Mouse (Mus musculus): ENCODE measurements around the gene Mrvi1. TPM values are rescaled to one million over a fixed set of nuclear protein-coding genes. Genes with fewer than 3 reads are reported as not detected.
A peak's percentile ranks its signal among the peaks of the same experiment; 100 is the strongest.

The Mrvi1 gene
- 1.3 and 1.8 TPM in 2 replicates for total RNA-seq (2015; ENCODE audit: low replicate concordance)
- under 0.01 and 0.23 TPM in 2 replicates for total RNA-seq (2017; ENCODE audit: low replicate concordance)

DNA sequence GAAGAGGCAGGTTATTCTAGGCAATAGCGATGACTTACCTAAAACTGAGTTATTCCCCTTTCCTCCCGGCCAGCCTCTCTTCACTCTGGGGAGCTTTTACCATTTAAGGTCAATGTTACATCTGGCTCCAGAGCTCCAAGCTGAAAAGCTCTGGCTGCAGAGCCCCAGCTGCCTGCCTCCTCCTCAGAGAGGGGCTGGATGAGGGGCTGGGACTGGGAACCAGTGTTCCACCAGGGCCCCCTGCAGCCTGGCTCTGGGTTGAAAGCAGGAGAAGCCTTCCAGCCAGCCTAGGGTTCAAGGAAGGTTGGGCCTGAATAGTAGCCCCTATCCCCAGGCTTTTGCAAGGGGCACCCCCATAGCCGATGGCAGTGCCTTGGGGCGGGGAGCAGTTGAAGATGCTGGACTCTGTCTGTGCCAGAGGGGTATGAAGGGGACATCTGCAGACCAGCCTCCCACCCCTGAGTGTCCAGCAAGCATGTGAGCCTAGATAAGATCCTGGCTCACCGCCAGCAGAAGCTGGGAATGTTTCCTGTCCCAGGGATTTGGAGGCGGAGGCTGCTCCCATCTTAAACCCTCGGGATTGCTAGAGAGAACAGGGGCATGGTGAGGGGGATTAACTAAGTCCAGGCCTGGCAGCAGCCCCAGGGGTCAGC lies at the start of gene Mrvi1:
TSS of gene Mrvi1 (minus strand) at position 409 of the 653 bp plus-strand sequence.
- no peak for ATAC-seq (replicated peaks; ENCODE audit: low FRiP score, poor library complexity, severe bottlenecking)

DNA sequence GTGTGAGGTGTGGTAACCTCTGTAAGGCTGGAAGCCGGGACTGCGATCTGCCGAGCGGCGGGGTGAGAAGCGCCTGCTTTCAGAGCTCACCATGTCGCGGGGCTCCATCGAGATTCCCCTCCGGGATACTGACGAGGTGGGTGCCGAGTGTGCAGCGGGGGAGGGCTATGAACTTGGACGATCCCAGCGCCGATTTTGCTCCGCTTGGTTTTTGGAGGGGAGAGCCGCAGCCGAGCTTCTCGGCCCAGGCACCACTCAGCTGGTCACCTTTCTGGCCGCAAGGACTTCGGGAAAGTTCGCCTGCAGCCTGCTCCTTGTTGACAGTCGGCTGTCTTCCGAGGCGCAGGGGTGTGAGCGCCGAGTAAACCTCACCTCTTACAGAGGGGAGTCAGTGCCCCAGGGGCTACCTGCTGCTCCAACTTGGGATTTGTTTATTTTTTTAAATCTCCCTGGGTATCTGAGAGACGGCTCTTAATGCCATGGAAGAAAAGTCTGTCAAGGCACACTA lies 46.8 kb upstream of the Mrvi1 start:
- peak; percentile 65 for ATAC-seq (replicated peaks; ENCODE audit: low FRiP score, poor library complexity, severe bottlenecking)

DNA sequence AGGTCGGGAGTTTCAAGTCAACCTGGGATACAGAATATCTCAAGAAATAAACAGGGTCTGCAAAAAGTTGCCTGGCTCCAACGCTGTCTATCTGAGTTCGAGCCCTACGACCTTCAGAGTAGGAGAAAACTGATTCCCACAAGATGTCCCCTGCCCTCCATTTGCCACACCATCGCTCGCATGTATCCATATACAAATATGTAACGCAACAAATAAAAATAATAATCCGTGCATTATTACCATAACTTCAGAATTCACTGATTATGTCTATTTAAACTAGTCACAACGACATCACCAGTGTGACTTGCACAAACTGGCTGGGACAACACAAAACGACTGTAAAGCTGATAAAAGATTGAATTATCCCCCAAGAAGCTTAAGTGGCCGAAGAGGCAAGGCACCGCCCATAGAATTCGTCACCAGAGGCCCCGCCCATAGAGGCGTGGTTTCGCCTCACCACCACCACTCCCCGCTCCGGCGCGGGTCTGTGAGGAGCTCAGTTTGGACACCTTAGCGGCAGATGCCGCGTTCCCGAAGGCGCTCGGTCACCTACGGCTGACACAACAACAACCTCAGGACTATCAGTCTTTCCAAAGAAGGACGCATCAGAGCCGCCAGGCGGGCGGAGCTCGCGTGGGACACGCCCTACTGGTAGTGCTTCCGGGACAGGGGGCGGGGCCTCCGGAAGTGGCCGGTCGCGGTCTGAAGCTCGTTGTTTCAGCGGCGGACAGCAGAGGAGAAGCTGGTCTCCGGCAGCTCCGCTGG lies 46.2 kb upstream of the Mrvi1 start, which contains the start of gene Ctr9:
TSS of gene Ctr9 (plus strand) at position 671 of the 765 bp plus-strand sequence.
- ATAC-seq (replicated peaks; ENCODE audit: low FRiP score, poor library complexity, severe bottlenecking), result peak; percentile 97

DNA sequence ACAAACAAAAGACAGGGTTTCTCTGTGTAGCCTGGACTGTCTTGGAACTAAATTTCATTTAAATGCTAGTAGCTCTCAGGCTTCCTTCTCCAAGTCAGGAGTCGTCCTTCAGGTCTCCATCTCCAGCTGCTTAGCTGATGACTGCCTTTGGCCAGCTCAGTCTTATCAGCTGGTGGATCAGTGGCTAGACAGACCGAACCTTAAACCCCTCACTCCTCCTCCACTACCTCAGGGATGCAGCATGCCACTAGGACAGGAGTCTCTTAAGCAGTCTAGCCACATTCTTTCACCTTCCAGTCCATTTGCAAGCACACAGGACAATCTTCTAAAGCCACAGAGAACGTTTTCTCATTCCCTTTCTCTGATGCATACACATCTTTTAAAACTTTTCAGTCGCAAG lies 42.7 kb upstream of the Mrvi1 start:
- ATAC-seq (replicated peaks; ENCODE audit: low FRiP score, poor library complexity, severe bottlenecking), result no peak

DNA sequence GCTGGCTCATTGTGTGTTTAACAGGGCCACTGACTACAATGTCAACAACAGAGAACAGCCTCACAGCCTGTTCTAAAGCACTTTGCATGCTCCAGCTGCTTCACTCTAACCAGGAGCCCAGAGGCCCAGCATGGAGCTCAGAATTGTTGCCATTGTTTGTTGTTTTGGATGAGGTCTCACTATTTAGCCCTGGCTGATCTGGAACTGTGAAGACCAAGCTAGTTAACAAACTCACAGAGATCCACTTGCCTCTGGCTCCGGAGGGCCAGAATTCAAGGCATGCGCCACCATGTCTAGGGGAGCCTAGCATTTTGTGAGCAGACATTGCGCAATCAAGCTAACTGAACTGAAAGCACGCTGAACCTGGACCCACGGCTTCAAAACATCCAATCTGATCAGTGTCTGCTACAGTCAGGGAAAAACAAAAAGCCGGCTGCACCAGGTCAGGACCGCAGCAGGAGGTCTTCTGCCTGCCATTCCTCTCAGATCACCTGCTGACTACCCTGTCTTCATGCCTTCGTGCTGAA lies 41.9 kb upstream of the Mrvi1 start:
- ATAC-seq (replicated peaks; ENCODE audit: low FRiP score, poor library complexity, severe bottlenecking), result no peak

DNA sequence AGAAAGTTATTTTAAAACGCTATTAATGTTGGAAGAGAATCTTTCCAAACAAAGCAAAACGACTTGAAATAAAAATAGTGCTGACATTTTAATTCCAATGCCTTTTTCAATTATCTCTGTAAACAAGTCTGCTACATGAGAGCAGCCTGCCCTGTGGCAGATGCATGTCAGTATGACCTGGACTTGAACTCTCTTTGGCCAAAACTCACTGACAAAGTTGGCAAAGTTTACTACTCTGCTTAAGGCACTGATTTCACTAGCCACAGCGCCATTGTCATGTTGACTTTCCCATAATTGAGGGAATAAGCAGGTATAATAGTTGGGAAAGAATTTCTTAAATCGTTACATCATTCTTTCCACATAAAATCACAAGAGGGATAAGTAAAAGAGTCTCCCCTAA lies 38.6 kb upstream of the Mrvi1 start:
- no peak for ATAC-seq (replicated peaks; ENCODE audit: low FRiP score, poor library complexity, severe bottlenecking)

DNA sequence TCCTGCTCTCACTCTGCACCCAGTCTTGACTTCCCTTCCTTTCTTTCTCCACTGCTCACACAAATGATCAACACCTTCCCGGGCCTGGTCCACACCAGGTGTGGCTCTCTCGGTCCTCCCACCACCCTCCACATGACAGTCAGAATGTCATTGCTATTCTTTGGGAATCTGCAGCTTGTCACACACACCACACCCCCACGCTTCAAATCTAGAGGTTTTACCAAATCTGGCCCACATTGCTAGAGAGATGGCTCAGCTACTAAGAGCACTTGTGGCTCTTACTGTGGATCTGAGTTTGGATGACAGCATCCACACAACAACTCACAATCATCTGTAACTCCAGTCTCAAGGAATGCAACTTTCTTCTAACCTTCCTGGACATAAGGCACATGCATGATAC lies 34.7 kb upstream of the Mrvi1 start:
- ATAC-seq (replicated peaks; ENCODE audit: low FRiP score, poor library complexity, severe bottlenecking), result no peak

DNA sequence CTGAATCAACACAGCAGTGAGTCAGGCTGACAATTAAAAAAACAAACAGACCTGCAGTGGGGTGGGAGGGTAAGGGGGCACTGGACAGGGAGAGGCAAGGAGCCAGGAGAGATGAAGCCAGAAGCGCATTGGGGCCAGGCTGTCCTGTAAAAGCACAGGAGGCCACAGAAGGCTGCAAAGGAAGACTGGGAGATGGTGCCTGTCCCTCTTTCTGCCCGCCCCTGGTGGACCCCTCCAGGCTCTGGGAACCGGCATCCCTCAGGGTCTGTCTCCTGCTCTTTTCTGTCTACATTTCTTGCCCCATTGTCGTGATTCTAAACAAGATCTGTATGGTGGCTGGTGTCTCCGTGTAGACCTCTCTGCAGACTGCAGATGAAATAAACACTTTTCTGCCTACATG lies 33.5 kb upstream of the Mrvi1 start:
- ATAC-seq (replicated peaks; ENCODE audit: low FRiP score, poor library complexity, severe bottlenecking), result no peak

DNA sequence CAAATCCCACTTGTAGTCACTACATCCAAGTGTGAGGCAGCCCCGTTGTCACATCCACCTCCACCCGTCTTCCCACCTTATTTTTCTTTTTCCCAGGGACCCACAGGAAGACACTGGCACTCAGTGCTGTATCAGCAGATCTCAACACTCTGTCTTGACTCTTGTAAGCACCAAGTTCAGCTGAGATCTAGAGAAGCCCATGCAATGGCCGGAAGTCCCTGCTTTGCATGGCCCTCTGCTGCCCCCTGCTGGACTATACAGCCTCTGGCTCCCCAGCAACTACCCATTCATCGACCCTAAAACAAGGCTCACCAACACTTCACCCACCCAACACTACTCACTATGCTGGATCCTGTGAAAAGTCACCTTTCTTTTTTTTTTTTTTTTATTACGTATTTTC lies 32.6 kb upstream of the Mrvi1 start:
- peak; percentile 88 for ATAC-seq (replicated peaks; ENCODE audit: low FRiP score, poor library complexity, severe bottlenecking)

DNA sequence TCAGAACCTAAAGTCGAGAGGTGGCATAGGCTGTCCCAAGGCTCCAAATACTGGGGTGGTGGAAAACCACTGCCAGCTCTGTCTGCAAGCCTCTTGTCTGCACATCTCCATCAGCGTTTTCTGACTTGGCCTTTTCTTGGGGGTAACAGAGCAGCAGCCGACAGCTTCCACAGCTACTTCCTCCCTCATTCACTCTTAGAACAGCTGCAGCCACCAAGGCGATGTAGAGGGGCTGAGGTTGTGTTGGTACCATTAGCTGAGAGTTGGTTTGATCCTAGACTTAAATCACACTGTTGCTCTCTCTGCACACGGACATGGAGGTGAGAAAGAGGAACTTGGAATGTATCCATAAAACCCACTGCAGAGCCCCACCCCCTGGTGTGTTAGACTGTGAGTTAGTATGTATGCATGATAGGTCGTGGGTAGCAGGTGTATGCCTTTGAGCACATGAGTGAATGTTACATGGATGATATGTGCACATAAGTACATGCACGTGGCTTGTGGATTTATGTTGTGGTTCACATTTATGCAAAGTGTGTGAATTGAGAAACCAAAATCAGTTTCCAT lies 31.9 kb upstream of the Mrvi1 start:
- ATAC-seq (replicated peaks; ENCODE audit: low FRiP score, poor library complexity, severe bottlenecking), result no peak

DNA sequence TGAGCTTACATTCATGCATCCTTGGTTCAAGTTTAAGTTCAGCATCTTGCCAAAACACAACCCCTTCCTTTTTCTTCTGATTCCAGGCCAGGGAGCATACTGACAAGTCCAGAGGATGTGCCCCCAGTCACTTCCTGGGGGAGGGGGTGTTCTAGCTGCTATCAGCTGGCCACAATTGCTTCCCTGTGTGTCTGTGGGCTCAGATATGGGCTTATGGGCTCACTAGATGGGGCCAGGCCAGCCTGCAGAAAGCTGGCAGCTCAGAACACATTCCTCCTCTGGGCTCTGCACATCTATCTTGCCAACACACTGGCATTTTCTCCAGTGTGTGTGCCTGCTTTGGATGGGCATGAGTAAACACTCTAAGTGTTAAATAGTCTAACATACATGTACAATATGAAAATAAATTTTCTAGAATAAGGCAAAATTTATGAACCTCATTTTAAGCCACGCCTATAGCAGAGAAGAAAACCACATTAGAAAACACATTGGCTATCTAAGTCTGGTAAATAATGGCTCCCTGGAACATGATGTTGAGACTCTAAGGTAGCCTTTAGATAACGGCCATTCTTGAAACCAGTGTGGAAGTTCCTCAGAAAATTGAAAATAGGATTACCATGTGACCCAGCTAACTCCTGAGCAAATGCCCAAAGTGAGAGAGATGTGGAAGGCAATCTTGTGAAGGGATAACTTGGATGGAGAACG lies 22.0 kb upstream of the Mrvi1 start:
- ATAC-seq (replicated peaks; ENCODE audit: low FRiP score, poor library complexity, severe bottlenecking), result peak; percentile 89

DNA sequence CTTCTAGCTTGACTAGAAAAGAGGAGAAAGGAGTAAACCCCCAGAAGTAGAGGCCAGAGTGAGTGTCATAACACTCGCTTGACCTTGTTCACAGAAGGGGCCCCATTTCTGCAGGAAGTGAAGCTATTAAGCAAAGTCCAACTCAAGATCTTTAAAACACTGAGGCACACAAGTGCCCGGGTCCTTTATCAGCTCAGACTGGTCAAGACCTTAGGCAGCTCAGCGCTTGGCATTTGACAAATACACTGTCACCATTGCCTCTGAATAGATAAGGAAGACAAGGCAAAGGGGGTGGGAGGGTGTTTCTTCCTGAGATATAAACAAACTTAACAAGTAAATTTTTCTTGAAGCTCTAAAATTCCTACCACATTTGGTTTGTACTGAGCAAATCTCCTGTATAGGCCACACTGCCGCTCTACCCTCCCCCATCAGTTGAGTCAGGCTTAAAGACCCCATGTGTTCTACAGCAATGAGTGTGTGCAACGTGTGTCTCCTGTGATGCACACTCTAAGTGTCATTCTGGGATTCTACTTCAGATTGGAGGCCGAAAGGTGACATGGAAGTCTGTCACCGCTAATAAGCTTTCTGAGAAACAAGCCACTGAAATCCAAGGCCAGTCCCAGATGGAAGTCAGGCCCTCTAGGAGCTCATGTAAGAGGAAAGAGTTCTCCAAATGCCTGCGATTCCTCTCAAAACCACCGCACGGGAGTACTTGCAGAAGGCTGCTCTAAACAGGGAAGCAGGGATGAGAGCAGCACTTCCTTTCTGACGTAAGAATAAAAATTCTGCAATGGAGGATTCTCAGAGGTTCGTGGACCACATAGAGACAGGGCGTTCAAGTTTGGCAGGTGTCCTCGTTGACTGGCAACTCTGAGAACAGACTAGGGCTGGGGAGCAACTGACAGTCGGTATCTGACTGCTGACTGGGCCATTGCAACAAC lies 16.9 kb upstream of the Mrvi1 start:
- ATAC-seq (replicated peaks; ENCODE audit: low FRiP score, poor library complexity, severe bottlenecking), result peak; percentile 62; the same call in 1 of the 2 replicates

DNA sequence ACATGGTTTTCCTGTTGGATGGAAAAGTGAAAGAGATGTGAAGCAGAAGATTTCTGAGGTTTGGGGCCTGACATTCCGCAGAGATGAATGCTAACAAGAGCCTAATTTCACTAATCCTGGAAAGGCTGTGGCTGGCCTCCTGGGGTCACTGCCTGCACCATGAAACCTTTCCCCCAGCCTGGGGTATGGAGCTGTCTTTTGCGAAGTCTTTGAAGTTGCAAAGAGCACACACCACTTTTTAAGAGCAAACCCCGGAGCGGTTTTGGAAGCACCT lies 8.9 kb upstream of the Mrvi1 start:
- ATAC-seq (replicated peaks; ENCODE audit: low FRiP score, poor library complexity, severe bottlenecking), result no peak

DNA sequence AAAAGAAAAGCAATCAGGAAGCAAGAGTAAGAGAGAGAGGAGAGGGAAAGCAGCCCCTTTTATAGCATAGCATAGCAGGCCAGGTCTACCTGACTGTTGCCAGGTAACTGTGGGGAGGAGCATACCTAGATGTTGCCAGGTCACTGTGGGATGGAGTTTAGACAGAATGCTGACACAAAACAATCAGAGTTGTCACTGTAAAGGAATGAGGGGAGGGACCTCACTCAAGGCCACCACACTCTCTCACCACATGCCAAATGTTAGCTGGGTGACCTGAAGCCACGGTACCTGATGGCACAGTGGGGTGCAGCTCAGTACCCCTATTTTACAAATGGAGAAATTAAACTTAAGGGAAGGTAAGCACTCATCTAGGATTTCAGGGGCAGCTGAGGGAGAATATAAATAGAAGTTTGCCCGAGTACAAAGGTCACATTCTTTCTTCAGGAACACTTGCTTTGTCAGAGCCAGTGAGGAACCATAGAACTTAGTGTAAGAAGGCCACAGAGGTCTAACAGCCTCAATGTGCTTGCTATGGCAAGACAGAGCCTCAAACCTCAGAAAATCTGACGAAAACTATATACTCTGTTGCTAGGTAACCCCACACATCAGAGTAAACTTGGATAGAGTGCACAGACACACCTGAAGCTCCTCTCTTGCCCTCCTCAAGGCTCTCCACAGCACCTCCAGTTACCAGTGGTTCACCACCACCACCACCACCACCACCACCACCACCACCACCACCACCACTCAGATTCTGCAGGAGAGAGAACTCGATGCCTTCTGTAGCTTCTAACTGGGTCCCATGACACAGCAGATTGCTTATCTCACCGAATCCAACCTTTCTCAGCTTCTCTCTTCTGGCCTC lies 8.3 kb upstream of the Mrvi1 start:
- ATAC-seq (replicated peaks; ENCODE audit: low FRiP score, poor library complexity, severe bottlenecking), result no peak

DNA sequence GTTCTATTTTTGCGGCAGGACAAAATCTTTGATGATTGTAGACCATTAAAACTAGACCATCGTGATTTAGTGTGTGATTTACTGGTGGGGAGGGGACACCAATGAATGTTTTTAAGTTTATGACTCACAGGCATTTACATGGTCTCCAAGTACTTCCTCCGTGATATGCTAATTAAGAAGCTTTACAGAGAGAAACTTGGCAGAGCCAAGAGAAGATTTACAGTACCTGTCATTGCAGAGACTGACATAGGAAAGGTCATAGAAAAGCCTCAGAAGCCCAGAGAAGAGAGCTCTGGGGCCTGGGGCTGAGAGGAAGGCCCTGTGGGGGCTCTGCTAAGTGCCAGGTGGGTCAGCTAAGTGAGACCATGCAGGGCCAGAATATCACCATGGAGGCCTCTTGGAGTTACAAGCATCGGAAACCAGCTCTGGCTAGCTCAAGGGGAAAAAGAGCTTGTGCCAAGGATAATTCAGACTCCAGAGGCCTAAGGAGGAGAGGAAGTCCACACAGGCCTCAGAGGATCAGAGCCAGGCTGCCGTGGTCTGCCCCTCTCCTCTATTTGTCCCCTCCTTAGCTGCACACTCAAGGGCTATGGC lies 7.1 kb upstream of the Mrvi1 start:
- ATAC-seq (replicated peaks; ENCODE audit: low FRiP score, poor library complexity, severe bottlenecking), result no peak

DNA sequence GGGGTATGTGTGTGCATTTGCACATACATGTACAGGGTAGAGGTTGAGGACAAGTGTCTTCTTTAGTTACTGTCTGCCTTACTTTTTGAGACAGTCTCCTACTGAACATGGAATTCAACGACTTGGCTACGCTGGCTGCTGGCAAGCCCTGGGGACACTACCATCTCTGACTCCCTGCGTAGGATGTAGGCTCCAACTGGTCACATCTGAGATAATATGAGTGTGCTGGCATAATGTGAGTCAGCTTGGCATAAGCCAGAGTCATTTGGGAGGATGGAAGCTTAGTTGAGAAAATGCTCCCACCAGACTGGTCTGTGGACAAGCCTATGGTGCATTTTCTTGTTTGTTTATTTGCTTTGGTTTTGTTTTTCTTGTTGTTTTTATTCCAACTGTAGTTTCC lies 5.8 kb upstream of the Mrvi1 start:
- no peak for ATAC-seq (replicated peaks; ENCODE audit: low FRiP score, poor library complexity, severe bottlenecking)

DNA sequence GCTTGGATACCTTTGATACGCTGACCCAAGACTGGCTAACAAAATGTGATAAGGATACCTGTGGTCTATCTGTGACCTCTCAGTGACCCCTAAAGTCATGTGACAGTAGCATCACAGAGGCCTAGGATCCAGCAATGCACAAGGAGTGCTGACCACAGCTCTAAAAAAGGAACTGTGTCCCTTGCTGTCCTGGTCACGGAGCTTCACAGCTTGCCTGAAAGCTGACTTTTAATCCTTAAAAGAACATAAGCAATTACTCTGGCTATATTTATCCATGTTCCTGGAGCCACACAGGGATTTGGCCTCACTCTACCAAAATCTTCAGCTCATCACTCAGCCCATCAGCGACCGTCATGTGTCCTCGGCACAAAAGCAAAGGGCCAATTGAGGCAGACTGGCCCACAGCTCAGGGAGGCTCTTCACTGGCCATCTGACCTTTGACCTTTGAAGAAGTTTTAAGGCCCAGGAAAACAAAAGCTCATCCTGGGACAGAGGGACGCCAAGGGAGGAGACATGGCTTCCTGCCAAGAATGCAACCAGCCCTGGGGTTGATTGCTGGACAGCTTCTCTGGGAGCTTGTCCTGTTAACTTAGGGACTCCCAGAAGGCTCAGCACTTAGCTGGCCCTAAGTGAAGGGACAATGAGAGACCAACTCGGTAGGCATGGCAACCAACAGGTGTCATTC lies 3.5 kb upstream of the Mrvi1 start:
- no peak for ATAC-seq (replicated peaks; ENCODE audit: low FRiP score, poor library complexity, severe bottlenecking)
